Mouse (Mus musculus): ENCODE results near the gene P4ha2.

- no peak for TF ChIP-seq CTCF (IDR thresholded peaks at IDR 0.05; ENCODE audit: low read depth, low read length)
- no peak for TF ChIP-seq POLR2A (IDR thresholded peaks at IDR 0.05; ENCODE audit: borderline replicate concordance, low read depth, low read length)
These were observed 71.3 kb downstream of the P4ha2 start for GRCm38 (mm10) chr11:54171175-54171574.

All from bone marrow macrophage, adult 2 months (primary cell).